Mouse (Mus musculus): ENCODE measurements around the gene P4htm. TPM values are rescaled to one million over a fixed set of nuclear protein-coding genes. Genes with fewer than 3 reads are reported as not detected.
A peak's percentile ranks its signal among the peaks of the same experiment; 100 is the strongest.

The P4htm gene
- total and polyA plus RNA-seq, 3 experiments = 5.4 to 11.0 (median 7.9) TPM

DNA sequence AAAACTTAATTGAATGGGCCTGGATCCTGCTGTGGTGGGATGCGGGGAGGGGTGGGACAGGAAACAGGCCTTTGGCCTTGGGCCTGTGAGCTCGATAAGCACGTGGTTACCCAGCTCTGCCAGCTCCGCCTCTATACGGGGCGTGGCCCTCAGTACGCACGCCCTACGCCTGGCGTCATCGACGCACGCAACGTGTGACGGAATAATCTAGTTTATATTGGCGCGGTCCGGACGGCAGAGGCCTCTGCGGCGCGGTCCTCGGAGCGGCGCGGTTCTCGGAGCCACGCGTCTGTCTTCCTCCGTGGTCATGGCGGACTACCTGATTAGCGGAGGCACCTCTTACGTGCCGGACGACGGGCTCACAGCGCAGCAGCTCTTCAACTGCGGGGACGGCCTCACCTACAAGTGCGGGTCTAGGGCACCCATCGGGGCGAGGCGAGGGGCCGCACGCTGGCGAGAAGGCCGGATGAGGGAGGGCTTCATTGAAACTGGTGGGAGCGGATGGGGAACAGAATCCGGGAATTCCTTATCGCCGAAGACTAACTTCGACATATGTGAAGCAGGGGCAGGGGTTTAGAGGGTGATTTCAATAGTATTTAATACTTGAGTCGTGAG lies 37.1 kb downstream of the P4htm start, which contains the start of gene Impdh2:
Impdh2 (plus strand) TSS at position 60 of the 615 bp plus-strand sequence.
- Histone ChIP-seq H3K27me3 (replicated peaks) (no peaks in the 10 kb centered on the region), H3K9ac (ENCODE audit: insufficient read depth, low read depth) (peak within 1 kb of the TSS; percentile 79), H3K27ac (ENCODE audit: insufficient read depth, low read depth) (peak within 1 kb of the TSS; percentile 37; the same call in 1 of the 2 replicates), H3K4me2 (ENCODE audit: insufficient read depth, low read depth, poor library complexity, severe bottlenecking) (peak within 1 kb of the TSS; percentile 79), H3K36me3 (replicated peaks in 1 of 2; ENCODE audit: control insufficient read depth in 1 of 2, insufficient read depth in 1 of 2, low read length in 1 of 2) (peaks cover 62 to 79% of the 10 kb centered on the region in 2 experiments), H3K9me3 (replicated peaks; ENCODE audit: low read length) (no peaks in the 10 kb centered on the region), H3K79me2 (replicated peaks; ENCODE audit: control insufficient read depth, extremely low read depth, insufficient read depth, poor library complexity, severe bottlenecking) (peaks cover 20% of the 10 kb centered on the region), H3K4me3 (replicated peaks in 1 of 3; ENCODE audit: low read depth in 2 of 3, low read length in 2 of 3, poor library complexity in 1 of 3) (peak within 1 kb of the TSS; percentile 79 to 99 (median 84)), H3K4me1 (ENCODE audit: control insufficient read depth in 1 of 2, insufficient read depth in 2 of 2) (peaks cover 10 to 41% of the 10 kb centered on the region in 2 experiments)
- dilution Hi-C loops (cut with MboI; ENCODE audit: extremely low pct_ligation_motif_present, extremely low pct_unique_long_range_greater_than_20kb, low sequenced_read_pairs) (no loop called here), in situ Hi-C loops (cut with MboI; ENCODE audit: low pct_ligation_motif_present, low pct_unique_long_range_greater_than_20kb, low sequenced_read_pairs) (no loop called here)
- DNase-seq (ENCODE audit: extremely low read depth) = peak; percentile 97
- peak; percentile 97 for TF ChIP-seq MXI1 (IDR thresholded peaks at IDR 0.05; ENCODE audit: low read depth, low read length)
- peak; percentile 93; the same call in 1 of the 2 replicates for TF ChIP-seq NELFE (IDR thresholded peaks at IDR 0.05; ENCODE audit: low read depth, low read length)
- TF ChIP-seq MAZ (IDR thresholded peaks at IDR 0.05; ENCODE audit: low read depth, low read length) = no peak
- TF ChIP-seq KAT2A (IDR thresholded peaks at IDR 0.05; ENCODE audit: insufficient replicate concordance, low read length) = peak; percentile 57; the same call in 1 of the 2 replicates
- TF ChIP-seq MAFK (IDR thresholded peaks at IDR 0.05; ENCODE audit: insufficient replicate concordance, low read length) = no peak
- TF ChIP-seq USF2 (conservative IDR thresholded peaks at IDR 0.05; ENCODE audit: low read depth, low read length) = peak; percentile 58
- TF ChIP-seq CHD1 (IDR thresholded peaks at IDR 0.05; ENCODE audit: low read depth, low read length) = no peak
- no peak for TF ChIP-seq ZC3H11A (IDR thresholded peaks at IDR 0.05; ENCODE audit: low read depth, low read length)
- TF ChIP-seq GABPA (IDR thresholded peaks at IDR 0.05; ENCODE audit: insufficient replicate concordance, low read depth, low read length) = 0 out of 2 replicates have a peak, but pooled peaks have one; percentile 8
- TF ChIP-seq RAD21 (IDR thresholded peaks at IDR 0.05; ENCODE audit: low read depth, low read length) = no peak
- TF ChIP-seq MYC (IDR thresholded peaks at IDR 0.05; ENCODE audit: low read depth, low read length) = peak; percentile 97
- TF ChIP-seq ELF1 (IDR thresholded peaks at IDR 0.05; ENCODE audit: low read depth, low read length) = no peak; the same call in 1 of the 2 replicates
- no peak for TF ChIP-seq SMC3 (IDR thresholded peaks at IDR 0.05; ENCODE audit: low read depth, low read length)
- TF ChIP-seq SIN3A (IDR thresholded peaks at IDR 0.05; ENCODE audit: low read length) = peak; percentile 85; the same call in 1 of the 2 replicates
- peak; percentile 99 for TF ChIP-seq MAX (IDR thresholded peaks at IDR 0.05; ENCODE audit: low read length)
- TF ChIP-seq NRF1 (IDR thresholded peaks at IDR 0.05; ENCODE audit: low read depth, low read length) = peak; percentile 54
- no peak for TF ChIP-seq E2F4 (IDR thresholded peaks at IDR 0.05; ENCODE audit: insufficient replicate concordance, low read depth, low read length)
- no peak for TF ChIP-seq JUN (IDR thresholded peaks at IDR 0.05; ENCODE audit: insufficient read depth, low read depth, low read length)
- peak; percentile 66 for TF ChIP-seq HCFC1 (IDR thresholded peaks at IDR 0.05; ENCODE audit: low read depth, low read length)
- peak; percentile 70 for TF ChIP-seq TCF12 (IDR thresholded peaks at IDR 0.05; ENCODE audit: low read depth, low read length)
- TF ChIP-seq POLR2A (IDR thresholded peaks at IDR 0.05; ENCODE audit: low read depth, low read length) = peak; percentile 97
- no peak for TF ChIP-seq EP300 (IDR thresholded peaks at IDR 0.05; ENCODE audit: low read length)
- peak; percentile 89 for TF ChIP-seq ZMIZ1 (IDR thresholded peaks at IDR 0.05; ENCODE audit: low read depth, low read length)
- TF ChIP-seq BHLHE40 (IDR thresholded peaks at IDR 0.05; ENCODE audit: low read depth, low read length) = peak; percentile 36; the same call in 1 of the 2 replicates
- peak; percentile 79 for TF ChIP-seq TBP (conservative IDR thresholded peaks at IDR 0.05; ENCODE audit: low read depth, low read length)
- TF ChIP-seq USF1 (IDR thresholded peaks at IDR 0.05; ENCODE audit: low read depth, low read length) = peak; percentile 64
- no peak for TF ChIP-seq RCOR1 (conservative IDR thresholded peaks at IDR 0.05; ENCODE audit: low read depth, low read length)
- peak; percentile 48 for TF ChIP-seq IRF4 (IDR thresholded peaks at IDR 0.05; ENCODE audit: low read depth, low read length)
- TF ChIP-seq POLR2AphosphoS2 (IDR thresholded peaks at IDR 0.05; ENCODE audit: low read depth, low read length) = peak; percentile 96
- no peak for TF ChIP-seq ETS1 (conservative IDR thresholded peaks at IDR 0.05; ENCODE audit: low read depth, low read length)
- no peak for TF ChIP-seq ZKSCAN1 (IDR thresholded peaks at IDR 0.05; ENCODE audit: borderline replicate concordance, low read depth, low read length)
- TF ChIP-seq CTCF (conservative IDR thresholded peaks at IDR 0.05 in 1 of 2, IDR thresholded peaks at IDR 0.05 in 1 of 2; ENCODE audit: low read depth in 2 of 2, low read length in 2 of 2) = no peak
- no peak for TF ChIP-seq CHD2 (IDR thresholded peaks at IDR 0.05; ENCODE audit: low read length)
